Mouse (Mus musculus): ENCODE measurements at regions not wholly inside any gene's neighbourhood (a gene's known extent, or its start where the extent isn't known, plus 50 kb on each side); places are given as distances from the start of the nearest gene placed in this dataset.
"Not testable (repeated sequence)": the region's sequence is repeated elsewhere in the genome, so short reads cannot be mapped to it uniquely, and the experiment has no call there.

GRCm38 (mm10) chr7:111198608-111199355 lies 116.0 kb upstream of the Eif4g2 start:
- no peak for DNase-seq (ENCODE audit: extremely low spot score in 1 of 2, low spot score in 2 of 2)

GRCm38 (mm10) chr7:111191674-111192073 lies 108.8 kb upstream of the Eif4g2 start:
- intact Hi-C loops (cut with DNase I) = no loop called here
- DNase-seq (ENCODE audit: extremely low spot score in 1 of 2, low spot score in 2 of 2) = peak in 1 of 2 experiments; percentile 47

More at GRCm38 (mm10) chr7:111198608-111199355, 116.0 kb upstream of the Eif4g2 start:
- intact Hi-C loops (cut with DNase I) = loop anchor here (5.0 kb wide), 1 partner anchor 44 kb away; no protein-coding TSS in a partner anchor

GRCm38 (mm10) chr7:111191216-111191615 lies 108.4 kb upstream of the Eif4g2 start:
- intact Hi-C loops (cut with DNase I) = no loop called here
- DNase-seq (ENCODE audit: extremely low spot score in 1 of 2, low spot score in 2 of 2) = no peak

GRCm38 (mm10) chr7:111189731-111190130 lies 106.9 kb upstream of the Eif4g2 start:
- intact Hi-C loops (cut with DNase I) = loop anchor here (5.0 to 10.0 kb wide), 2 partner anchors 585 to 778 kb away; partner anchors contain the start of gene Galnt18
- DNase-seq (ENCODE audit: extremely low spot score in 1 of 2, low spot score in 2 of 2) = no peak

GRCm38 (mm10) chr7:111185954-111186353 lies 103.1 kb upstream of the Eif4g2 start:
- no peak for DNase-seq (ENCODE audit: extremely low spot score in 1 of 2, low spot score in 2 of 2)
- intact Hi-C loops (cut with DNase I) = loop anchor here (5.0 to 10.0 kb wide), 2 partner anchors 589 to 781 kb away; partner anchors contain the start of gene Galnt18

- intact Hi-C loops (cut with DNase I) = loop anchor here (10.0 kb wide), 1 partner anchor 591 kb away; the partner anchor contains the start of gene Galnt18
- no peak for DNase-seq (ENCODE audit: extremely low spot score in 1 of 2, low spot score in 2 of 2)
Observed at GRCm38 (mm10) chr7:111183512-111183911, 100.7 kb upstream of the Eif4g2 start.

GRCm38 (mm10) chr7:111182319-111182718 lies 99.5 kb upstream of the Eif4g2 start:
- intact Hi-C loops (cut with DNase I) = loop anchor here (10.0 kb wide), 1 partner anchor 592 kb away; the partner anchor contains the start of gene Galnt18

GRCm38 (mm10) chr7:111179401-111180271 lies 96.8 kb upstream of the Eif4g2 start:
- intact Hi-C loops (cut with DNase I) = loop anchor here (10.0 kb wide), 1 partner anchor 595 kb away; the partner anchor contains the start of gene Galnt18
- DNase-seq (ENCODE audit: extremely low spot score in 1 of 2, low spot score in 2 of 2) = peak in 1 of 2 experiments; percentile 75

More at GRCm38 (mm10) chr7:111182319-111182718, 99.5 kb upstream of the Eif4g2 start:
- DNase-seq (ENCODE audit: extremely low spot score in 1 of 2, low spot score in 2 of 2) = peak; percentile 58 to 64

GRCm38 (mm10) chr7:111174393-111175124 lies 91.7 kb upstream of the Eif4g2 start:
- intact Hi-C loops (cut with DNase I) = no loop called here

GRCm38 (mm10) chr7:111172061-111172460 lies 89.2 kb upstream of the Eif4g2 start:
- intact Hi-C loops (cut with DNase I) = no loop called here
- no peak for DNase-seq (ENCODE audit: extremely low spot score in 1 of 2, low spot score in 2 of 2)

More at GRCm38 (mm10) chr7:111174393-111175124, 91.7 kb upstream of the Eif4g2 start:
- DNase-seq (ENCODE audit: extremely low spot score in 1 of 2, low spot score in 2 of 2) = no peak

GRCm38 (mm10) chr7:111168546-111169233 lies 85.9 kb upstream of the Eif4g2 start:
- DNase-seq (ENCODE audit: extremely low spot score in 1 of 2, low spot score in 2 of 2); intact Hi-C loops (cut with DNase I): not testable (repeated sequence)

- intact Hi-C loops (cut with DNase I) = no loop called here
- DNase-seq (ENCODE audit: extremely low spot score in 1 of 2, low spot score in 2 of 2) = no peak
Observed at GRCm38 (mm10) chr7:111164994-111165393, 82.2 kb upstream of the Eif4g2 start.

GRCm38 (mm10) chr7:111164276-111164675 lies 81.4 kb upstream of the Eif4g2 start:
- no peak for DNase-seq (ENCODE audit: extremely low spot score in 1 of 2, low spot score in 2 of 2)
- intact Hi-C loops (cut with DNase I) = no loop called here

- intact Hi-C loops (cut with DNase I) = no loop called here
- DNase-seq (ENCODE audit: extremely low spot score in 1 of 2, low spot score in 2 of 2) = no peak
Observed at GRCm38 (mm10) chr7:111163861-111164260, 81.0 kb upstream of the Eif4g2 start.

GRCm38 (mm10) chr7:111163321-111163720 lies 80.5 kb upstream of the Eif4g2 start:
- DNase-seq (ENCODE audit: extremely low spot score in 1 of 2, low spot score in 2 of 2) = no peak
- intact Hi-C loops (cut with DNase I) = no loop called here

- DNase-seq (ENCODE audit: extremely low spot score in 1 of 2, low spot score in 2 of 2) = peak in 1 of 2 experiments; percentile 48
- intact Hi-C loops (cut with DNase I) = loop anchor here (5.0 kb wide), 1 partner anchor 77 kb away; the partner anchor contains the start of gene Eif4g2
Observed at GRCm38 (mm10) chr7:111158791-111159286, 76.0 kb upstream of the Eif4g2 start.

- DNase-seq (ENCODE audit: extremely low spot score in 1 of 2, low spot score in 2 of 2) = no peak
- intact Hi-C loops (cut with DNase I) = loop anchor here (5.0 kb wide), 1 partner anchor 76 kb away; the partner anchor contains the start of gene Eif4g2
Observed at GRCm38 (mm10) chr7:111157754-111158325, 75.0 kb upstream of the Eif4g2 start.
